In the genomic region with DNA sequence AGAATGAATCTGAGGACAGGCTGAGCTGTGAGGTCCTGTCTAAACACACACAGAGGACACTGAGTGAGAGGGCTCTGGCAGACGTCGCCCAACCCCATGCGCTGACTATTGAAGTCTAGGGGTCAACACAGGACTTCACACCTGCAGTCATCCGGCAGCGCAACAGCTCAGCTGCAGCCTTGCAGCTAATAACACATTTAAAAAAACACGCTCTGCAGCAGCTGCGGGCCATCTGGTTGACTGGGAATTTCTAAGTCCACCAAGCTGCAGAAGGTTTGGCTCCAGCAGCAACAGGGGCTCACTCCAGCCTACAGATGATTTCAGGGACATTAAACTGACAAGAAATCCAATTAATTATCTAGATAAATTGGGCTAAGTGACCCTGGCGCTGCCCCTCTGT, we compare ENCODE assay signal across 13 mouse cellular contexts.
A peak's percentile ranks its signal among the peaks of the same experiment; 100 is the strongest.
DNase-seq lines count a peak whose midpoint lies in the region; ATAC-seq and TF ChIP-seq lines count a peak whose summit lies in the region.
"Had no signal": no experiment of that assay in that cellular context is flagged by ENCODE, and none has a peak within 500 bp of the region (broad histone marks: within the 10 kb centered on the region; RNA-seq: fewer than 3 reads in every experiment).

No protein-coding gene starts in this region.

- H3K9me3 ChIP-seq in kidney, postnatal 0 days (replicated peaks; ENCODE audit: low read length) = no peaks in the 10 kb centered on the region
- 0 out of 2 replicates have a peak, but pooled peaks cover 5% of the 10 kb centered on the region for H3K9me3 ChIP-seq in neural tube, embryonic 15.5 days (replicated peaks)
- H3K9me3 ChIP-seq in stomach, embryonic 15.5 days = no peaks in the 10 kb centered on the region
- H3K9me3 ChIP-seq in intestine, postnatal 0 days (ENCODE audit: control insufficient read depth) = no peaks in the 10 kb centered on the region
- H3K9me3 ChIP-seq: lung, embryonic 15.5 days had no signal

- DNase-seq in kidney, postnatal 0 days (ENCODE audit: low spot score) = peak; percentile 83
- DNase-seq in kidney, adult 9 months = no peak
- peak; percentile 68 for DNase-seq in neural tube, embryonic 10.5 days (ENCODE audit: extremely low spot score, low spot score)
- peak; percentile 79 for DNase-seq in forelimb bud, embryonic 11.5 days (ENCODE audit: low read depth, low spot score)
- DNase-seq in adrenal gland, postnatal 4 days (ENCODE audit: low spot score in 2 of 2) = no peak
- DNase-seq: adrenal gland, postnatal 10 days; gastrocnemius, postnatal 10 days had no signal

- 13% methylated on average over 8 of the region's 8 CpGs for WGBS in kidney, postnatal 0 days
- 51% methylated on average over 8 of the region's 8 CpGs for WGBS in neural tube, embryonic 15.5 days
- WGBS in stomach, embryonic 15.5 days = 37% methylated on average over 8 of the region's 8 CpGs
- WGBS in intestine, postnatal 0 days = 50% methylated on average over 8 of the region's 8 CpGs

- ATAC-seq in kidney, postnatal 0 days (replicated peaks; ENCODE audit: low FRiP score, low read depth) = peak; percentile 72
- no peak for ATAC-seq in neural tube, embryonic 15.5 days (ENCODE audit: low FRiP score)
- peak; percentile 35; the same call in 1 of the 2 replicates for ATAC-seq in stomach, embryonic 15.5 days (ENCODE audit: insufficient read depth, low FRiP score, low read depth)
- ATAC-seq in intestine, postnatal 0 days = no peak

- H3K9ac ChIP-seq in kidney, postnatal 0 days (ENCODE audit: low read depth, low read length) = no peak overlapping the region
- H3K9ac ChIP-seq in neural tube, embryonic 15.5 days (replicated peaks) = no peak overlapping the region
- H3K9ac ChIP-seq in stomach, embryonic 15.5 days = no peak overlapping the region
- no peak overlapping the region for H3K9ac ChIP-seq in intestine, postnatal 0 days (ENCODE audit: low read depth, low read length)
- H3K9ac ChIP-seq: lung, embryonic 15.5 days had no signal

- H3K4me3 ChIP-seq in kidney, postnatal 0 days (replicated peaks; ENCODE audit: low read depth, low read length) = no peak overlapping the region
- H3K4me3 ChIP-seq in neural tube, embryonic 15.5 days (replicated peaks) = no peak overlapping the region
- H3K4me3 ChIP-seq in stomach, embryonic 15.5 days (replicated peaks) = no peak overlapping the region
- no peak overlapping the region for H3K4me3 ChIP-seq in intestine, postnatal 0 days (ENCODE audit: low read depth, low read length)
- H3K4me3 ChIP-seq: left cerebral cortex, adult 2 months; lung, embryonic 15.5 days had no signal

- no peaks in the 10 kb centered on the region for H3K4me1 ChIP-seq in kidney, postnatal 0 days (replicated peaks; ENCODE audit: insufficient read depth, low read length)
- no peaks in the 10 kb centered on the region for H3K4me1 ChIP-seq in neural tube, embryonic 15.5 days
- no peaks in the 10 kb centered on the region for H3K4me1 ChIP-seq in stomach, embryonic 15.5 days
- no peaks in the 10 kb centered on the region for H3K4me1 ChIP-seq in intestine, postnatal 0 days (replicated peaks; ENCODE audit: control insufficient read depth, insufficient read depth, low read length)
- H3K4me1 ChIP-seq: lung, embryonic 15.5 days had no signal

- H3K27me3 ChIP-seq in kidney, postnatal 0 days (ENCODE audit: insufficient read depth, low read length) = no peaks in the 10 kb centered on the region
- H3K27me3 ChIP-seq in neural tube, embryonic 15.5 days (replicated peaks) = no peaks in the 10 kb centered on the region
- H3K27me3 ChIP-seq in stomach, embryonic 15.5 days (replicated peaks) = no peaks in the 10 kb centered on the region
- H3K27me3 ChIP-seq in intestine, postnatal 0 days (replicated peaks; ENCODE audit: control insufficient read depth, insufficient read depth, low read length) = no peaks in the 10 kb centered on the region
- H3K27me3 ChIP-seq: CH12.LX; lung, embryonic 15.5 days had no signal

- no peak overlapping the region for H3K27ac ChIP-seq in kidney, postnatal 0 days
- no peak overlapping the region for H3K27ac ChIP-seq in neural tube, embryonic 15.5 days (replicated peaks)
- H3K27ac ChIP-seq in stomach, embryonic 15.5 days = no peak overlapping the region; the same call in 1 of the 2 replicates
- no peak overlapping the region for H3K27ac ChIP-seq in intestine, postnatal 0 days (ENCODE audit: low read depth, low read length)
- H3K27ac ChIP-seq: left cerebral cortex, adult 2 months; lung, embryonic 15.5 days had no signal

- H3K4me2 ChIP-seq in kidney, postnatal 0 days (ENCODE audit: low read length) = peak overlapping the region; percentile 35
- H3K4me2 ChIP-seq in neural tube, embryonic 15.5 days = no peak overlapping the region
- no peak overlapping the region for H3K4me2 ChIP-seq in stomach, embryonic 15.5 days
- no peak overlapping the region for H3K4me2 ChIP-seq in intestine, postnatal 0 days (replicated peaks; ENCODE audit: low read depth)
- H3K4me2 ChIP-seq: lung, embryonic 15.5 days had no signal

- H3K36me3 ChIP-seq in kidney, postnatal 0 days (ENCODE audit: insufficient read depth, low read length) = no peaks in the 10 kb centered on the region
- H3K36me3 ChIP-seq in neural tube, embryonic 15.5 days = no peaks in the 10 kb centered on the region
- no peaks in the 10 kb centered on the region for H3K36me3 ChIP-seq in stomach, embryonic 15.5 days
- 0 out of 2 replicates have a peak, but pooled peaks cover 4% of the 10 kb centered on the region for H3K36me3 ChIP-seq in intestine, postnatal 0 days (ENCODE audit: control insufficient read depth, insufficient read depth)
- H3K36me3 ChIP-seq: lung, embryonic 15.5 days had no signal

- TF ChIP-seq CTCF in kidney, postnatal 0 days (IDR thresholded peaks at IDR 0.05; ENCODE audit: low read depth) = no peak
- no peak for TF ChIP-seq CTCF in intestine, postnatal 0 days (IDR thresholded peaks at IDR 0.05; ENCODE audit: low read depth)

Comparison
In these comparisons a context has a peak if more than half of its experiments do, and no peak if none do; other contexts are left out.
1. DNase-seq: peak in kidney, postnatal 0 days (single experiment), neural tube, embryonic 10.5 days (single experiment) and forelimb bud, embryonic 11.5 days (single experiment); none in kidney, adult 9 months (single experiment) and adrenal gland, postnatal 4 days (0 of 2).
2. ATAC-seq: peak in kidney, postnatal 0 days (single experiment) and stomach, embryonic 15.5 days (single experiment); none in neural tube, embryonic 15.5 days (single experiment) and intestine, postnatal 0 days (single experiment).